ENCODE assay signal across 8 mouse cellular contexts in the genomic region with DNA sequence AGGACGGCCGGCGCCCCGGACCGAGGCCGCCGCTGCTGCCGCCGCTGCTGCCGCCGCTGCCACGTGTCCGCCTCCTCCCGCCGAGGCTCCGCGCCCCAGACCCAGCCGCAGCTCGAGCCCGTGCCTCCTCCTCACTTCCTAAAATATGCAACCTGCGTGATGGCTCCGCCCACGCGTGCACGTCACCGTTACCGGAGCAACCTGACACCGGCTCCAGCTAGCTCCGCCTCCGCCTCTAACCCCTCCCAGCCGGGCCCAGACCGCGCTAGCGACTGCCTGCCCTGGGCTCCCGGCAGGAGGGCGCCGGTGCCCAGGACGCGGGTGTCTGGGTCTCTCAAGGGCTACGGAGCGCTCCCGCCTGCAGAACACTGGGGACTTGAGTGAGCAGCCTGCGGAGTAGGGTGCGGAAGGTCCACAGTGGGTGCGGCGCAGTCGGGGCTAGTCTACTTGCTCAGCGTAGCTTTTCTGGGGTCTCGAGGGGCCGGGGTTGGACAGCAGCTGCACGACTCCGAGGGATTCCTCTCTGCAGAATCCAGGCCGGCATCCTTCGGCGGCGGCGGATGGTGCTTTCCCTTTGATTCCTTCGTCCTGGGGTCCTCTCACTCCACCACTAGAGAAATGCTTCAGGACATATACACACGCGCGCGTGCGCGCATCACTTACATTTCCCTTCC. TPM values are rescaled to one million over a fixed set of nuclear protein-coding genes. Genes with fewer than 3 reads are reported as not detected.
DNase-seq lines count a peak whose midpoint lies in the region; ATAC-seq lines count a peak whose summit lies in the region.

TSS of gene Atp1a1 (minus strand) at position 135 of the 674 bp plus-strand sequence.

- under 1% methylated on average over 64 of the region's 64 CpGs for WGBS in hindbrain, embryonic 15.5 days

- H3K36me3 ChIP-seq in hindbrain, embryonic 15.5 days = no peaks in the 10 kb centered on the region

- H3K9me3 ChIP-seq in hindbrain, embryonic 15.5 days = no peaks in the 10 kb centered on the region

- peak within 1 kb of the TSS; percentile 79 for H3K4me2 ChIP-seq in hindbrain, embryonic 15.5 days

- H3K9ac ChIP-seq in hindbrain, embryonic 15.5 days = peak within 1 kb of the TSS; percentile 90

- peak within 1 kb of the TSS; percentile 96 for H3K27ac ChIP-seq in hindbrain, embryonic 15.5 days (replicated peaks)

- no peaks in the 10 kb centered on the region for H3K27me3 ChIP-seq in hindbrain, embryonic 15.5 days

- ATAC-seq in hindbrain, embryonic 15.5 days (ENCODE audit: low FRiP score, low read depth) = peak; percentile 97

- H3K4me3 ChIP-seq in hindbrain, embryonic 15.5 days = peak within 1 kb of the TSS; percentile 87

- peak; percentile 98 for DNase-seq in T-cell, adult 2 months (ENCODE audit: low spot score)
- DNase-seq in cerebellum, postnatal 36 days = peak; percentile 98 to 99
- peak; percentile 99 to 100 for DNase-seq in frontal cortex, postnatal 36 days (ENCODE audit: low spot score in 2 of 2)
- DNase-seq in left cerebral cortex, adult 11 months (ENCODE audit: low spot score) = peak; percentile 99
- DNase-seq in lung, postnatal 4 days = peak; percentile 98
- DNase-seq in retina, postnatal 7 days (ENCODE audit: low read depth, low spot score) = peak; percentile 90
- DNase-seq in urinary bladder, adult 2 months (ENCODE audit: low spot score) = peak; percentile 95

- peaks cover 43% of the 10 kb centered on the region for H3K4me1 ChIP-seq in hindbrain, embryonic 15.5 days (replicated peaks)

RNA-seq across cellular contexts. Expression of gene Atp1a1, which starts in this region (rescaled TPM):
- 69.3 and 72.6 TPM in 2 replicates for polyA plus RNA-seq in hindbrain, embryonic 15.5 days (2015; fragmentation: Nextera tagmentation; extraction: Ambion mirVana)
- 253 and 274 TPM in 2 replicates for polyA plus RNA-seq in urinary bladder, adult 2 months (2012; rRNA removed)

Comparison
In these comparisons a context has a peak if more than half of its experiments do, and no peak if none do; other contexts are left out.
1. Peak in every context shown above with its lines: DNase-seq, ATAC-seq, H3K4me3 ChIP-seq and H3K27ac ChIP-seq.